Mouse (Mus musculus) spleen, postnatal 36 days (tissue): ENCODE measurements around the gene Mei1.

Experiments
- DNase-seq, 2 experiments: peaks; one replicate each; pipeline ENCODE4 v3.0.0; 2022; ENCODE audit warnings: low spot score in 2 of 2, mixed read lengths in 1 of 2

The Mei1 gene

DNA sequence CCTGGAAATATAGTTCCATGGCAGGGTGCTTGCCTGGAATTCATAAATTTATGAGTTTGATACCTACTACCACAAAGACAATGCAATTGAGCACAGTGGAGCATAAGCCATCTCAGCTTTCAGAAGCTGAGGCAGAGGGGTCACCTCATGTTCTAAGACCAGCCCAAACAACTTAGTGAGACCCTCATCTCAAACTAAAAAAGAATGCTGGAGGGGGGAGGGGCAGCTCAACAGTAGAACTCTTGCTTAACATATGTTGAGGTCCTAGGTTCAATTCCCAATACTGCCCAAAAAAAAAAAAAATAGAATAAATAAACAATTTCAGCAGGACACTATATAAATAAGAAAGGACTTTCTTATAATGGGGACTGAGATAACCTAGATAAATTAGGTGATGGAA is 80.2 kb downstream of the Mei1 start:
- DNase-seq = no peak

DNA sequence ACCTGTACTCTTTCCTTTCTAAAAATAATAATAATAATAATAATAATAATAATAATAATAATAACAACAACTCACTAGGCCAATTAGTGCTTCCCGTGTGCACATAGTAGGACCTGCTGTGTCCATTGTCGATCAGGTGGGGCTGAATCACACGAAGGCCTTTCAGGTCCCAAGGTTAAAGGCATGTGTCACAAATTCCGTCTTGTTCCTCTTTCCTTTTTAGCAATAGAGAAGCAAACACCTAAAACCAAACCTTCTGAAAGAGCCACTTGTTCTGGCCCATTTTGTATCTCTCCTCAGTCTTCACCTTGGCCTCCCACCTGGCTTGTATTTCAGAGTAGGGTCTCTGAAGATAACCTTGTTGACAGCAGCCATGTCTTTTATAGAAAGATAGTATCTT is 81.4 kb downstream of the Mei1 start:
- no peak for DNase-seq

DNA sequence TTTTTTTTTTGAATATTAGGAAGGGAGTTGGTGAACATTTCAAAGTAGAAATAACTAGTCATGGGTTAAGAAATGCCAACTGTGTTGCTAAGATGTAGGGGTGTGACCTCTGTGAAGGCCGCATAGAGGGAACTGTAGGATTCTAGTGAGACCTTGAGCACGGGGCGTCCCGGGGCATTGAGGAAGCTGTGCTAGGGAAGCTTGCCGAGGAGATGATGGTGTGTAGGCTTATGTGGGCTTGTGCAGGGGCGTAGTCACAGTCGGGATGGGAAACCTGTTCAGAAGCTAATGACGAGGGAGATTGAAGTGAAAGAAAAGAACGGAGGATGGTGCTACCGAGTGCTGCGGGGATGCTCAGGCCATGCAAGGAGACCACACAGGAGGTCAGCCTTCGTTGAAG is 82.2 kb downstream of the Mei1 start:
- no peak for DNase-seq

DNA sequence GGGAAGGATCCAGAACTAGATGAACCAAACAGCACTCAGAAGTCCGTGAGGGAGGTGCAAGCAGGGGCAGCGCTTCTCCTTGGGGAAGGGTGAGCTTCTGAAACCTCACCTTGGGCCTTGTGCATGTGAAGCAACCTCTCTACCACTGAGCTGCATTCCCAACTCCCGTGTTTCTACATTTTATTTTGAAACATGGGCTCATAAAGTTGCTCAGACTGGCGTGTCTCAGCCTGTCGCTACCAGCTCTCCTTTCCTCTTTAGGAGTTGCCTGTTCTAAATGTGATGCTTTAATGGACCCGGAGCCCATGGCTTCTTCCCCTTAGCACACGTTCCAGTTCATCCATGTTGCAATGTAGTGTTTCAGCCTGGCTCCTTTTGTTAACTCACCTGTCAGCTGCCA is 82.6 kb downstream of the Mei1 start:
- DNase-seq = no peak

DNA sequence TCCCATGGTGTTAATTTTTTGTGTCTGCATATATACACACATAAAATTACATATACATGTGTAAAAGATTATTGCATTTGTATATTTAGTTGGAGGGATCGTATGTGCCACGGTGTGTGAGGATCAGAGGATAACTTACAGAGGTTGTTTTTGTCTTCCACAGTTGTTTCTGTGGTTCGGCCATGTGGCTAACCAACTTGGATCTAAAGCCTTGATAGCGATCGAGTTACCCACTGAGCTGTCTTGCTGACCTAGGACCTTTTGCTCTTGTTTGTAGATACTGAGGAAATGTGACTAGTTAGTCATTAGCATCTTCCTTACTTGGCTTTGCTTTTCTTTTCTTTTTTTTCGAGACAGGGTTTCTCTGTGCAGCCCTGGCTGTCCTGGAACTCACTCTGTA is 86.5 kb downstream of the Mei1 start:
- no peak for DNase-seq

DNA sequence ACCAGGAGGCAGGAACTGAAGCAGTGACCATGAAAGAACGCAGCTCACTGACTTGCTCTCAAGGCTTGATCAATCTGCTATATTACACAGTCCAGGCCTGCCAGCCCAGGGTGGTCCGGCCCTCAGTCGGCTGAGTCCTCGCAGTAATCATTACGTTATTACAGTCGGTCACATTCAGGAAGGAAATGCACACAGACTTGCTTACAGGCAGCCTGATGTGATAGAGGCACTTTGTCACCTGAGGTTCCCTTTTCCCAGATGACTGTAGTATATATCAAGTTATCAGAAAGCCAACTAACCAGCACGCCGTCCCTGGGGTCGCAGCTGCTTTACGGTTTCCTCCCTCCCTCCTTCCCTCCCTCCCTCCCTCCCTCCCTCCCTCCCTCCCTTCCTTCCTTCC is 87.1 kb downstream of the Mei1 start:
- DNase-seq = no peak

DNA sequence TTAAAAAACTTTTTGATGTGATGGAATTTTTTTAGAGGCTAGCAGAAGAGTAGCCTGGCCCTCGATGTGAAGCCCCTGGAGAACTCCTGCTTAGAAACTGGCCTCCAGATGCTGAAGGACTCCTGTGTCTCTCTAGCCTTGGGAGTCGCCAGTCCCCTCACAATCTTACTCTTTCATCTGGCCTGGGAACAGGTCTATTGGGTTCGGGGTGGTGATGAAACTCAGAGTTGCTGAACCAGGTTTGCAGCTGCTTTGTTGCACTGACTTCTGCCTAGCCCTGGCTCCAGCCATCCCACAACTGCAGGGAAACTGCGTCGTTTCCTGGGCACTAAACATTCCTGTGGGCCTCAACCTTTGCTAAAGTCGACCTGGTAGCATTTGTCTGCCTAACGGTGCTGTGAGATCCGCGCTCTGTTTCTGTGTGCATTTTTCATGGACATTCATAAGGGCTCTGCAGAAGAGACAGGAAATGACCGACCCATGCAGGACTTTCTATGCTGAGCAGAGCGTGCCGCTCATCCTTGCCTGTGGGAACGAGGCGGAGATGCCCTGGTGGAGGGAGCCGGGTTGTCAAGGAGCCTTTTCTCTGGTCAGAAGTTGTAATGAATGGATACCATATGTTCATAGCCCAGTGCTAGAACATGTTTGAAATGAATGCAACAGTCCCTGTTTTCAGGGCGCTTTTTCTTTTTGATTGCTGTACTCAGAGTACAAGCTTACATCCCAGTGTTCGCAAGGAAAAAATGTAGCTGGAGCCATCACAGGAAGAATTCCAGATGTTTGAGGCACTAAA is 88.6 kb downstream of the Mei1 start:
- DNase-seq = no peak

DNA sequence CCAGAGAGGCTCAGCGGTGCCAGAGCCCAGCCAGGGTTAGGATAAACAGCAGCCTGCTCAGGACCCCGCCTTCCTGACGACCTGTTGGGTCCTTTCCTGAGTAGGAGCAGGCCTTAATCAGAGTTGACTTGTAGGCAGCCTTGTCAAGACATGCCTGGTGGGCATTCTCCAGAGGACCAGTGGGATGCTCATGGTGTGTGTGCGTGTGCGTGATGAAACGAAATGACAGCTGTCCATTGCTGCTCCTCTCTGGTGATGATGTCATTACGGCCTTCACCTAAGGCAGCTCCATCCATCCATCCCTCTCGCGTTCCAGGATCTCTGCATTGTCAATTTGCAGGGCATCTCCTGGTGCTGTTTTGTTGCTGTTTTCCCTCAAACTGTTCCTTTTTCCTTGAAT is 89.7 kb downstream of the Mei1 start:
- DNase-seq = no peak

DNA sequence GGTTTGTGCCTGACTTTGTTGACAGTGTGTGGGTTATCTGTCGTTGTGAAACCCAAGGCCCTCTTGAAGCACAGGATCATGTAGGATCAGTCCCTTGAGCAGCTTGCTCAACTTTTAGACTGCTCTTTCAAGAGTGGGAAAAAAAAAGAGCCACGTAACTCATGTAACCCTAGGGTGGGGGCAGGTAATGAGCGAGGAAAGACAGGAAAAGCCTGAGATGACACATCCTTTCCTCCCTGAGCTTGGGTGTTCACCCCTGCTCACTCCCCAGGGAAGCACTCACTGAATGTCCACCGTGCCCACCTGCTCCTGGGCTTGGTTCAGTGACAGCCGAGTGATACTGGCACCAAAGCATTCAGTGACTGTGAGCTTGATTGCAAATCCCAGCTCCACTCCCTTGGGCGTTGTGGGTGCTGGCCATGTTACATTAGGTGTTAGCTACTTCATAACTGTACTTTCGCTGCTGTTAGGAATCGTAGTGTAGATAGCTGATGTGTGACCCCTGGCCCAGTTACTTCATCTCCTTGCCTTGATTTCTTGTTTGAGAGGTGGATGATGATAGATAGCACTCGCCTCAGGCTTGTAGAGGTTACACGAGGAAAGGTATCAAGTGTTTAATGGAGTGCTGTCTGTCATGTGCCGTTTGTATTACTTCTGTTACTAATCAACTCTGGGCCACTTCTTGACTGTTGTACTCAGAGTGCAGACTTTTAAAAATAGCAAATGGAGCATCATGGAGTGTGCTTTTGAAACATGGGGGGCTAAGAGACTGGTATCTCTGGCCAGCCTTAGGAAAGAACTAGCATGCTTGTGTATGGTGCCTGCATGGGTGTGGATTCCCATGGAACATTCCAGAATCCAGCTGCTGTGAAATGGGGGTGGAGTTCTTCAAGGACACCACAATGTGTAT is 91.2 kb downstream of the Mei1 start:
- DNase-seq = no peak

DNA sequence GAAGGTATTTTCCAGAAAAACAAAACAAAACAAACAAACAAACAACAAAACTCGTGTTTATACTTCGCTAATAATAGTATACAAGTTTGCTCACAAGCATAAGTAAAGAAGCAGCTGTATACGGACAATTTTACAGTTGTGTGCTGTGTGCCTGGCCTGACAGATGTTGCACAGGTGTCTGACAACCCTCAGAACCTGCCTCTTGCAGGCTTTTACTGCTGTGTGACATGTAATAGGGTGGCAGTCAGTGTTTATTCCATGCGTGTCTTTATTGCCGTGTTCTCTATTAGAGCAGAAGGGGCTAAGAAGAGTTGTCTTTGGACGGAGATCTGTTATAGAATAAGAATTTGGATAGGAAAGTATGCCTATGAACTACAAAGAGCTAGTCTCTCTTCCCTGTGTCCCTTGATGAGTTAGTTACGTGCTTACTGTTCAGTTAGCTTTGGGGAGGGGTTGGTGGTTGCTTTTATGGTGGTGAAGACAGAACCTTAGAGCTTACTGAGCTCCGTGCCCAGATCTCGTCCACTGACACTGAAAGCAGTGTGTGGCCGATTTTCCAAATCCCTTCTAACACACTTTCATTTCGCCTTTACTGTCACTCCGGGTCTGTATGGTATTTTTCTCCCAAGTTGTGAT is 92.3 kb downstream of the Mei1 start:
- DNase-seq = no peak

DNA sequence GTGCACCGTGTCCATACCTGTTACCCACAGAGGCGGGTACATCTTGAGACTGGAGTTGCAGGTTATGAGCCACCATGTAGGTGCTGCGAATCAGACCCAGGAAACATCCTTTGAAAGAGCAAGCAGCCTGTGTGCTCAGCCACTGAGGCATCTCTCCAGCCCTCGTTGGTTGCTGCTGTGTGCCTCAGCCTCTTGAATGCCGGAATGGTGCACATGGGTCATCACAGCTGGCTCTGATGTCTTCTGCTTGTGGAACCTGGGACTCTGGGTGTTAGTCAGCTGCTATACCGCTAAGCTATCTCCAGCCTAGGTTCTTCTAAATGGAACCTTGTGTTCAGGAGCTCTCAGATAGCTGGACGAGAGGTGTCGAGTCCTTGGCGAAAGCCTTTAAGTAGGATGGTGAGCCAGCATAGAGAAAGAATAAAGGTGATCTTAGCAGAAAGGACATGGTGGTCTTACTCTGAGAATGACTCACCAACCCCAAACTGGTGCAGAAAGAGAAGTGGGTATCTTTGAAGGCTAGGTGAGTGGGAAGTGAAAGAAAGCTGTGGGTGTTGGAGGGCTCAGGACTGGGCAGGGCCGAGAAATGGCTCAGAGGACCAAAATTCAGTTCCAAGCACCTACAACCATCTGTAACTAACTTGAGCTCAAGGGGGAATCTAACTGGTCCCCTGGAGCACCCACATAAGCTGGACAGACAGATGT is 93.7 kb downstream of the Mei1 start:
- peak; percentile 67 to 72 for DNase-seq

DNA sequence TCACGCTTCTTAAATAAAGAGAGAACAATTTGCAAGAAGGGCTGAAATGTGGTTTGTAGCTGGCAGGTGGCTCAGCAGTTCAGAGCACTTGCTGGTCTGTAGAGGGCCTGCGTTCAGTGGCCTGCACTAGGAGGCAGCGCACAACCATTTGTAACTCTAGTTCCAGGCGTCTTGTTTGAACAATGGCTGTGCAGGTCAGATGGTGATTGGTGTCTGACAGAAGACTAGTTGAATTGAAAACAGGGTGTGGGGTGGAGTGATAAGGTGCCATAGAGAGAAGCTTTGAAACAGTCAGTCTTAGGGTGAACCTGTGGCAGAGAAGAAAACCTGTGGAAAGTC is 94.2 kb downstream of the Mei1 start:
- peak in 1 of 2 experiments; percentile 54 for DNase-seq

DNA sequence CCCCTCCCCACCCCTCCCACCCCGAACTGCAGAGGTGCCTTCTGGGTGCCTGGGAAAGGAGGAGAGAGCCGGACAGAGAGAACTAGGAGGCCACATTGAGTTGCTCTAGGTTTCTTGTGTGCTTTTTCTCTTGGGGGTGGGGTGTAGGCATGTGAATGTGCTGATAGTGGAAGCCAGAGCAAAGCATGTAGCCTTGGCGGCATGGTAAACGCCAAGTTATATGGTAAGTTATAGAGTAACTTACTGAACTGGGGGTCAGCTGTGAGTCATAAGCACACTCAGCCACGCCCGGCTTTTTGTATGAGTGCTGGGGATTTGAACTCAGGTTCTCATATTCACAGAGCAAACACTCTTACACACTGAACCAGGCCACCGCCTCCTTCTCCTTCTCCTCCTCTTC is 94.7 kb downstream of the Mei1 start:
- DNase-seq = no peak

DNA sequence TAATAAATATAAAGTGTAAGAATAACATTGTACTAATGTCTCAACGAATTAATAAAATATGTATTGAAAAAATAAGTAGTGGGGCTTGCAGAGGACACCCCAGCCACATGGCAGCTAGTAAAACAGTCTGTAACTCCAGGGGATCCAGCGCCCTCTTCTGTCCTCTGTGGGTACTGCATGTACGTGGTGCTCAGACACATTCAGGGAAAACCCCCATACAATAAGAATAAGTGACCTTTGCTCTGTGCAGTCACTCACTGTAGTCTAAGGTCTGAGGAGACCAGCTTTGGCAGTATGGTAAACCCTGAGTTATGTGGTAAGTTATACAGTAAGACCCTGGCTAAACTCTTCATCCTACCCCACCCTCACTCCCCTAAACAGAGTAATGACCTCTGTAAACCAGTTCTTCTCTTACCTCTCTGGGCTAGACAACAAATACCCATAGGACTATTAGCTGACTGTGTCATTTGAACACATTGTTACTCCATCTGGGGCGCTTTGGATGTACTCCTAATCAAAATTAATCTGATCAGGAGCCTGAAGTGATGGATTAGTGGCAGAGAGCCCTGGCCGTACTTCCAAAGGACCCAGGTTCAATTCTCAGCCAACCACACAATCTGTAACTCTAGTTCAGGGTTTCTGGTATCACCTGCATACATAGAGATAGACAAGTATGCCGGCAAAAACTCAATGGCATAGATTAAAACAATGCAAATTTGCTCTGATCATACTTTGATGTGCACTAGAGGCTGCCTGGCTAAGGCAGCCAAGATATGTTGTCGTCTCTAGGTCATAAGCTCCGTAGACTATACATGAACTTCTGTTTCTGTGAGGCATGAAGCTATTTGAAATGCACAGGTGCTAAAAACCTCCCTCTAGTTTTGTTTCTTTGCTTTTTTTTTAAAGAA is 95.8 kb downstream of the Mei1 start:
- DNase-seq = peak; percentile 87 to 91

DNA sequence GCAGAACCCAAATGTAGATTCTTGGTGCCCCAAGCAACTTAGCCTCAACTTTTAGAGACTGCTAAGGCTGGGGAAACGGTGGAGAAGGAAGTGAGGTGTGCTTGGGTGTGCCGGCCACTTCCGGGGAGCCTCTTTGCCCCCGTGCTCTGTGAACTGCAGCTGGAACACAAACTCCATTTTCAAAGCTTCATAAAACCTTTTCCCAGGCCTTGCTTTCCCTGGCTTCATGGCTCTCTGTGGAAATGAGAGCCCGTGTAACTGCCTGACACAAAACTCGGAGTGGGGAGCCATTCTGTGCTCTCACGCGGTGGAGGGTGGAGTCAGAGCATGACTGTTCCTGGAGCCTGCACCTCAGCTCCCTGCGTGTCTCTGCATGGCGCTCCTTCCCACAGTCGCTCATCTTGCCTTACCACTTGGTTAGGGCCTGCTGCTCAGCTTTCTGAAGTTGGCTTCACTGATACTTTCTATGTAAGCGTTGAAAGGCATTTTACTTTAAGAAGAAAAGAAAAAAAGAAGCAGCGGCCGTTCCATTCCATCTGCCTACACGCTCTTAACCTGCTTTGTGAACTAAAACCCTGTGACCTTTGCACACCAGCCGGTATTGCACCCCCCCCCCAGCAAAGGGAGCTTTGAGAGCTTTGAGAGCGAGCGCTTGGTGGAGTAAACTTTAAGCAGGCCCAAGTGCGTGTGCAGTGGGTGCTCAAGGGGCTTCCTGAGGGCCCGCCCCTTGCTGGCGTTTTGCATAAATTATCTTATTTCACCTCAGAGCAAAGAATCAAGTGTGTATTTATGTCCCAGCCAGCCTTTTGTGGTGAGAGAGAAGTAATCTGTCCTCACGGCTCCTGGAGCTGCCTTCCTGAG is 96.7 kb downstream of the Mei1 start:
- peak; percentile 81 to 86 for DNase-seq

DNA sequence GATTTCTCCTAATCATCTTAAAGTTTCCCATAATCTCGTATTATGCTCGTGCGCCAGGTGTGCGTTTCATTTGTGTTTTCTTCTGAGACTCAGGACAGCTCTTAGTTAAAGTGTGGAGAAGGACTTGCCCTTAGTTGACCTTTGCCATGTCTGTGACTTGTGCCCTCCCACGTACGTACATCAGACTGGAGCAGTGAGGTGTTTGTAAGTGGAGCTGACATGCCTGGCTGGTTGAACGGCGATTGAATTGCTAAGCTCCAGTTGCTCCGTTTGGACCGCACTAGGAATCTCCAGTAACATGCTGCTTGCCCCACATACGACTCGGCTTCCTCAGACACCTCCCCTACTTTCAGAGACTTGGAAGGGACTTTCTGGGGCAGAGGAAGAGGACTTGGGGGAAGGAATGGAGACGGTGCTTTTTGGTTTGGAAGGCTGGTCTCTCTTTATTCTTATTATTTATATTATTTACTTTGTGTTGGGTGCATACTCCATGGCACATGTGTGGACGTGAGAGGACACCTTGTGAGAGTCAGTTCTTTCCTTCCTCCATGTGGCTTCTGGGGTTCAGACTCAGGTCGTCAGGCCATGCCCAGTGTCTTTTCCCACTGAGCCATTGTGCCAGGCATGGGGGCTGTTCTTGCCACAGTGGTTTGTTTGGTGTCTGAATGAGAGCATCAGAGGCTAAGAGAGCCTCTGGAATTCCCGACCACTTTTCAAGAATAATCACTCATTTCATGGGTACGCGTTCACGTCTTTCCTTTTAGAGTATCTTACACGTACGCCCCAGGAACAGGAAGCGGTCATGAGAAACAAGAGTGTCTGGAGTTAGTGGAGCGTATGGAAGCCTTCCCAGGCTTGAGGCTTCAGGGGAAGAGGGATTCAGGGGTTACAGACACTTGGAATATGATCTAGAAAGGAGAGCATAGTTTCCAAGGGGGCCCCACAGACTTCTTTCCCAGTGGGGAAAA is 97.7 kb downstream of the Mei1 start:
- DNase-seq = no peak

DNA sequence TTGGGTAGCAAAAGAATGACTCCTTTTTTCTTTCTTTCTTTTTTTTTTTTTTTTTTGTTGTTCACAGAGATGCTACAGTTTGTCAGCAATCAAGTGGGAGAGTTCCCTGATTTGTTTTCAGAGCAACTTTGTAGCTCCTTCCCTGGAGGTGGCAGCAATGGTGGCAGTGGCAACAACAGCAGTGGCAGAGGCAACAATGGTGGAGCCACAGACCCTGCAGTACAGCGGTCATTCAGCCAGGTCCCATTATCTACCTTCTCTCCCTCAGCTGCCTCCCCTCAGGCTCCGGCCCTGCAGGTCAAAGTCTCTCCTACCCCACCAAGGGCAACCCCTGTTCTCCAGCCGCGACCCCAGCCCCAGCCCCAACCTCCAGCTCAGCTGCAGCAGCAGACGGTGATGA is 99.9 kb downstream of the Mei1 start:
- DNase-seq = no peak

DNA sequence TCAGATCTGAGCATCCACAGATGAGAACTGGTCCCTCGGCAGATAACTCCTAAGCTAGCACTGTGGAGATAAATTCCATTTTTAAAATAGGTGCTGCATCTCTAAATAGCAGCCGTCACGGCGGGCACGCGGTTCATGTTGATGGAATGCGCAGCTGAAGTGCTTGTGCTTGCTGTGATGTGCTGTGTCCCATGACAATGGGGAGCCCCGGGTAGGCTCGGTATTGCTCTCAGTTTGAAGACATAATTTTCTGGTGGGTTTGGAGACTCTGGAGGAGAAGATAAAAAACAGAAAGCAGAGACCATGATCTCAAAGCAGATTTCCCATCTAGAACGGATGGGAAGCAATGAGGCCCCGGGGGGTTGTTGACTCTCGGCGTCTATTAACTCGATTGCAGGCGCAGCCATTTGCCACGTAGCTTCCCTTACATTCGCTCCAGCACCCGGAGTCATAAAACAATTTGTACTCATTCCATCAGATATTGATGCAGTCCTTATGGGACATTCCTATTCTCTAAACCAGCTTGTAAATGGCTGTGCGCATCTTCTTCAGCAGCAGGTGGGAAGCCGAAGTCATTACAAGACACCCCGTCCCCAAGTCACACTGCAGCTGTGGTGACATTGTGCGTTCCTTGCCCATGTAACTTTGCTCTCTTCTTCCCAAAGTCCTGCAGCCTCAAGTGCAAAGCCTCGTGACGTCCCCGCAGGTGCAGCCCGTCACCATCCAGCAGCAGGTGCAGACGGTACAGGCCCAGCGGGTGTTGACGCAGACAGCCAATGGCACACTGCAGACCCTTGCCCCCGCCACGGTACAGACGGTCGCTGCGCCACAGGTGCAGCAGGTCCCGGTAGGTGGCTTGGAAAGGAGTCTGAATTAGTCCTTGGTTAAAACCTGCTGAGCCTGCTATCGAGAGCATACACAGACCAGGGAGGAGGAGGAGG is 100.9 kb downstream of the Mei1 start:
- no peak for DNase-seq
